Mouse (Mus musculus) T-cell, adult 2 months (primary cell): ENCODE results near the gene Lyrm1.

ENCODE experiments used
- DNase-seq: peaks from one replicate; pipeline ENCODE4 v3.0.0; 2022; ENCODE audit warnings: low spot score

Gene Lyrm1

GRCm38 (mm10) chr7:119965651-119966395, 70.2 kb downstream of the Lyrm1 start:
- DNase-seq = no peak

DNA sequence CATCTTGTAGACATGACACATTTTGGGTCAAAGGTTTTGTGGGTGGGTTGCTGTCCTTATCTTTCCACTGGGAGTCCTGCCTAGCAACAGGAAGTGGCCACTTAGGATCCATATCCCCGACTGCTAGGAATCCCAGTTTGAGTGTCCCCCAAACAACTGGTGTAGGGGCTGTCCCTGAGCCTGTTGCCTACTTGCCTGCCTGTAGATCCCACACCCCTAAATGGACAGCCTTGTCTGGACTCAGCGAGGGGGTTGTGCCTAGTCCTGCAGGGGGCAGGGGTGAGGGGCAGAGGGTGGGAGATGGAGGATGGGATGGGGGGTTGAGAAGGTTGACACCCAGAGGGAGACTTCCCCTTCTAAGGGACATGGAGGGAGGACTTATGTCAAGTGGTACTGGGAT, 73.7 kb downstream of the Lyrm1 start:
- DNase-seq = no peak

DNA sequence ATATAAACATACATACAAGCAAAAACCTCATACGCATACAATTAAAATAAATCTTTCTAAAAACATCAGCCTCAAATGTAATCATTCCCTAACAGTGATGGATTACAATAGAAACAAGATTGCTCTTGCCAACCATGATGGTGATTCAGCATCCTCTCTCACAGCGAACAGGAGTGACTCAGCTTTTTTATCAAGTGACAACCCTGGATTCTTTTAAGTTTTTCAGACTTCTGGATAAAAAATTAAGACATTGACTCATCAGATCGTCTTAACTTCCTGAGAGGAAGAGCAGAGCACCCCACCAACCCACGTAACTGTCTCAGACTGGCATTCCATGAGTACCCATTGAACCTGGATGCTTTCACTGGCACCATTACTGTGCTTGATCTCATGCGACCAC, 78.6 kb downstream of the Lyrm1 start:
- DNase-seq = no peak

GRCm38 (mm10) chr7:119976256-119976655, 80.6 kb downstream of the Lyrm1 start:
- no peak for DNase-seq

- DNase-seq = no peak
These were observed 81.9 kb downstream of the Lyrm1 start for GRCm38 (mm10) chr7:119977574-119977973.

DNA sequence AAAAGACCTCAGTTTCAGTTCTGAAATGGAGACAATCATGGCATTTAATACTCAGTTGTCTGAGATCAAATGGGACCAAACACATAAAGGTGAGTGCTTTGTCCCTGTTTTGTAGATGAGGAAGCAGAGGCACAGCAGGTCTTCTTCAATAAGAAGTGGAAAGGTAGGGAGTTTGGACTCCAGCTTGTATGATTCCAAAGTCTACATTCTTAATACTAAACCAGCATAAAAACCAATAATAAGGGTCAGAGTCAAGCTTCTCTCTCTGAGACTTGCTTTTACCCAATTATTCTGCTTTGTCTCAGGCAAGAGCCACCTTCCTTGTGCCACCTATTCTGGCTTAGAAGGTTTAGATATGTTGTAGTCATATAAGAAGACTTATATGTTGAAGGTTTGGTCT, 82.9 kb downstream of the Lyrm1 start:
- DNase-seq = no peak

DNA sequence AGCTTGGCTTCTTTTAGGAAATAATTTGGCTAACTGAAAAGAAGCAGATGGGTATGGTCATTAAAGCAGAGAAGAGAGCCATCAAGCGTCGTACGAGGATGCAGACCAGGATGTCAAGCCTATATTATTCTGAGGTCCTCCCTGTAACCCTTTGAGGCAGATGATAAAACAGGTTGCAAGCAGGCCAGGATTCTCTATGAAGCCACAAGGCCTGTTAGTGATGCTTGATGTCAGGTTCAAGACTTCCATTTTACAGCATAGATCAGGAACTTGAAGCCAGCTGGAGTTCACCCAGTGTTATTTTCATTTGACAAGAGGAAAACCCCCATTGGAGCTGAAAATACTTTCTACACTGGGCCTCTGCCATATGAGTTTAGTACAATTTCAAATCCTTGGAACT, 84.5 kb downstream of the Lyrm1 start:
- DNase-seq = no peak

GRCm38 (mm10) chr7:119985279-119985912, 89.7 kb downstream of the Lyrm1 start:
- DNase-seq = no peak

GRCm38 (mm10) chr7:119997066-119997465, 101.4 kb downstream of the Lyrm1 start:
- DNase-seq = no peak
